Mouse (Mus musculus) E14TG2a.4 (cell line): ENCODE measurements around the gene Ppil6.

Source experiments
- CTCF ChIP-seq: conservative IDR thresholded peaks from 2 replicates; pipeline ENCODE4 v1.5.1; 2014; ENCODE audit warnings: low read length
- NANOG ChIP-seq: IDR thresholded peaks from 2 replicates; pipeline ENCODE4 v1.6.1; 2014; ENCODE audit warnings: borderline replicate concordance, low read length, mixed read lengths
- POU5F1 ChIP-seq: IDR thresholded peaks from 2 replicates; pipeline ENCODE4 v1.6.1; 2014; ENCODE audit warnings: low read length, borderline replicate concordance

GRCm38 (mm10) chr10:41535991-41536390, 45.8 kb downstream of the Ppil6 start:
- TF ChIP-seq POU5F1, result no peak
- no peak for TF ChIP-seq CTCF
- TF ChIP-seq NANOG, result no peak
